Mouse (Mus musculus) midbrain, embryonic 14.5 days (tissue): ENCODE measurements around the gene Serpina1a. TPM values are rescaled to one million over a fixed set of nuclear protein-coding genes. Genes with fewer than 3 reads are reported as not detected.
"Not testable (repeated sequence)": the region's sequence is repeated elsewhere in the genome, so short reads cannot be mapped to it uniquely, and the experiment has no call there.

Experiments used
- ATAC-seq: fragments of 200-750 bp; cut with Nextera tagmentation; 2 replicates; pipeline ENCODE4 v1.8.0; 2017; ENCODE audit warnings: moderate number of reproducible peaks, moderate library complexity; ENCODE audit not compliant: low FRiP score, low TSS enrichment
- DNase-seq: peaks from one replicate; pipeline ENCODE4 v3.0.0-alpha.2; 2015
- H3K27ac ChIP-seq: fragments of 300-500 bp; sonication (generic); replicated peaks from 2 replicates; pipeline ENCODE4 v1.5.1; 2014; ENCODE audit warnings: mild to moderate bottlenecking, low read depth, low read length, moderate library complexity
- H3K27me3 ChIP-seq: fragments of 300-500 bp; sonication (generic); 2 replicates; pipeline ENCODE4 v1.6.1; 2014; ENCODE audit warnings: low read length, control low read depth, mixed read lengths; ENCODE audit not compliant: control insufficient read depth, insufficient read depth
- H3K36me3 ChIP-seq: fragments of 300-500 bp; sonication (generic); 2 replicates; pipeline ENCODE4 v1.6.1; 2014; ENCODE audit warnings: low read length, control low read depth; ENCODE audit not compliant: control insufficient read depth, insufficient read depth
- H3K4me1 ChIP-seq: fragments of 300-500 bp; sonication (generic); 2 replicates; pipeline ENCODE4 v1.6.1; 2014; ENCODE audit warnings: mild to moderate bottlenecking, antibody characterized with exemption, low read length, control low read depth; ENCODE audit not compliant: control insufficient read depth, insufficient read depth
- H3K4me2 ChIP-seq: fragments of 300-500 bp; sonication (generic); 2 replicates; pipeline ENCODE4 v1.6.1; 2014; ENCODE audit warnings: mild to moderate bottlenecking, low read length, moderate library complexity
- H3K4me3 ChIP-seq: fragments of 300-500 bp; sonication (generic); replicated peaks from 2 replicates; pipeline ENCODE4 v1.5.1; 2014; ENCODE audit warnings: low read depth, low read length
- H3K9ac ChIP-seq: fragments of 300-500 bp; sonication (generic); replicated peaks from 2 replicates; pipeline ENCODE4 v1.6.1; 2014; ENCODE audit warnings: mild to moderate bottlenecking, low read length, moderate library complexity
- H3K9me3 ChIP-seq: fragments of 300-500 bp; sonication (generic); 2 replicates; pipeline ENCODE4 v1.6.1; 2016; ENCODE audit warnings: low read length, control low read depth, mixed read lengths; ENCODE audit not compliant: control insufficient read depth
- WGBS: fragments of 180-500 bp; shearing (Covaris S2); extraction: QIAGEN DNeasy Blood & Tissue Kit; methylation state at CpG from one replicate; pipeline ENCODE4 v1.1.7; 2014; 5-methylcytosine and 5-hydroxymethylcytosine counted together
- polyA plus RNA-seq: library from polyadenylated mRNA; unstranded; fragments of >200 nt; fragmentation: Nextera tagmentation; extraction: Ambion mirVana; gene quantifications from 2 replicates; pipeline ENCODE4 v1.2.1, GENCODE M21; 2014

Gene Serpina1a
- not detected in 2 replicates for polyA plus RNA-seq

- H3K4me2 ChIP-seq, H3K27me3 ChIP-seq, H3K9me3 ChIP-seq, DNase-seq, H3K4me1 ChIP-seq, H3K4me3 ChIP-seq, H3K9ac ChIP-seq, H3K36me3 ChIP-seq, H3K27ac ChIP-seq, ATAC-seq: not testable (repeated sequence)
- 83% methylated on average over 9 of the region's 9 CpGs for WGBS
Measured at GRCm38 (mm10) chr12:103863101-103863974, at the start of gene Serpina1a. Gene Serpina1a, minus strand, starts transcription at chr12:103863562.

GRCm38 (mm10) chr12:103909181-103909580 is 45.8 kb upstream of the Serpina1a start:
- H3K4me2 ChIP-seq, ATAC-seq: not testable (repeated sequence)
- 97% methylated on average over 11 of the region's 16 CpGs for WGBS

GRCm38 (mm10) chr12:103907746-103908145 is 44.4 kb upstream of the Serpina1a start:
- WGBS = 43% methylated on average over 1 of the region's 1 CpGs
- not testable (repeated sequence) for H3K27me3 ChIP-seq, ATAC-seq

More at GRCm38 (mm10) chr12:103909181-103909580, 45.8 kb upstream of the Serpina1a start:
- H3K27me3 ChIP-seq, H3K27ac ChIP-seq, DNase-seq, H3K36me3 ChIP-seq, H3K4me1 ChIP-seq, H3K9ac ChIP-seq, H3K4me3 ChIP-seq, H3K9me3 ChIP-seq: not testable (repeated sequence)

GRCm38 (mm10) chr12:103904837-103905340 is 41.5 kb upstream of the Serpina1a start, which contains the start of gene Serpina1c:
Gene Serpina1c, minus strand, starts transcription at chr12:103904887.
- not testable (repeated sequence) for H3K27me3 ChIP-seq, H3K9me3 ChIP-seq, H3K4me2 ChIP-seq, H3K9ac ChIP-seq, H3K36me3 ChIP-seq, H3K4me3 ChIP-seq, H3K27ac ChIP-seq, DNase-seq, ATAC-seq, H3K4me1 ChIP-seq
- 82% methylated on average over 4 of the region's 4 CpGs for WGBS

More at GRCm38 (mm10) chr12:103907746-103908145, 44.4 kb upstream of the Serpina1a start:
- H3K9ac ChIP-seq, H3K4me2 ChIP-seq, H3K36me3 ChIP-seq, DNase-seq, H3K27ac ChIP-seq, H3K9me3 ChIP-seq, H3K4me1 ChIP-seq, H3K4me3 ChIP-seq: not testable (repeated sequence)

GRCm38 (mm10) chr12:103901929-103902328 is 38.6 kb upstream of the Serpina1a start:
- not testable (repeated sequence) for DNase-seq, H3K4me2 ChIP-seq, H3K9me3 ChIP-seq, ATAC-seq, H3K4me3 ChIP-seq, H3K4me1 ChIP-seq, H3K36me3 ChIP-seq, H3K27me3 ChIP-seq, H3K9ac ChIP-seq, H3K27ac ChIP-seq
- WGBS = 96% methylated on average over 3 of the region's 3 CpGs

- DNase-seq, H3K9me3 ChIP-seq, H3K4me3 ChIP-seq, H3K27ac ChIP-seq, H3K9ac ChIP-seq, H3K36me3 ChIP-seq, H3K4me1 ChIP-seq, ATAC-seq, H3K4me2 ChIP-seq, H3K27me3 ChIP-seq: not testable (repeated sequence)
- WGBS = 85% methylated on average over 1 of the region's 1 CpGs
Measured at GRCm38 (mm10) chr12:103866873-103867272, 3.5 kb upstream of the Serpina1a start.

- H3K9ac ChIP-seq = no peak overlapping the region
- H3K27me3 ChIP-seq = no peaks in the 10 kb centered on the region
- no peak overlapping the region for H3K4me2 ChIP-seq
- no peaks in the 10 kb centered on the region for H3K4me1 ChIP-seq
- no peak for DNase-seq
- 73% methylated on average over 3 of the region's 3 CpGs for WGBS
- no peaks in the 10 kb centered on the region for H3K36me3 ChIP-seq
- no peak overlapping the region for H3K27ac ChIP-seq
- no peak for ATAC-seq
- H3K4me3 ChIP-seq = no peak overlapping the region
- no peaks in the 10 kb centered on the region for H3K9me3 ChIP-seq
Measured at GRCm38 (mm10) chr12:103860976-103861375, 2.4 kb downstream of the Serpina1a start.

- 80% methylated on average over 3 of the region's 4 CpGs for WGBS
- not testable (repeated sequence) for H3K36me3 ChIP-seq, H3K4me1 ChIP-seq, ATAC-seq, H3K4me3 ChIP-seq, DNase-seq, H3K4me2 ChIP-seq, H3K9me3 ChIP-seq, H3K9ac ChIP-seq, H3K27me3 ChIP-seq, H3K27ac ChIP-seq
Measured at GRCm38 (mm10) chr12:103860571-103860970, 2.8 kb downstream of the Serpina1a start.
